Mouse (Mus musculus): Measurements from ENCODE around the gene Spen. TPM values are rescaled to one million over a fixed set of nuclear protein-coding genes. Genes with fewer than 3 reads are reported as not detected.

The Spen gene
- polyA plus RNA-seq, 1 experiment, result 11.7 TPM

DNA sequence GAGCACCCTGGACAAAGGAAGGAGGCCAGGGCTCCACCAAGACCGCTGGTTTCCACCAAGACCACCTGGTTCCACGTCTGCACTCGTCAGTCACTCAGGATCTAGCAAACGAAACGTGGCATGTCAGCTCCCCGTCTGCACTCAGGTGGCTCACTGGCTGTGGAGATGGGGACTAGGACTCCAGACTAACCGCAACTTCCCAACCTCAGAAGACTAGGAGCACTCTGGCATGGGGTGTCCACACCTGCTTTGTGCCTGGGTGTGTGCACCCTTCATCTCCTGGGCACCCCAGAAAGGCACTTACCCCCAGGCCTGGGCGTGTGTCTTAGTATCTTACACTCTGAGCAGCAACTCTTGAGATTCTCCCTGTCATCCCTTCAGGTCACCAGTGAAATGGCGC, 78.6 kb downstream of the Spen start:
- Histone ChIP-seq H3K79me2 (ENCODE audit: control insufficient read depth, insufficient read depth) (peaks cover 26% of the 10 kb centered on the region), H3K36me3 (ENCODE audit: control insufficient read depth, insufficient read depth) (peaks cover 6% of the 10 kb centered on the region), H3K4me3 (no peak overlapping the region), H3ac (ENCODE audit: control insufficient read depth, insufficient read length) (no peak overlapping the region), H3K27me3 (ENCODE audit: control insufficient read depth, insufficient read depth, insufficient read length) (no peaks in the 10 kb centered on the region), H3K4me2 (ENCODE audit: low read depth) (no peak overlapping the region)
- no peak for TF ChIP-seq TCF12 (IDR thresholded peaks at IDR 0.05; ENCODE audit: insufficient read depth, poor library complexity, severe bottlenecking)
- no peak for TF ChIP-seq REST (IDR thresholded peaks at IDR 0.05; ENCODE audit: insufficient read depth, insufficient read length)
- no peak for TF ChIP-seq MAX (IDR thresholded peaks at IDR 0.05; ENCODE audit: low read depth)
- TF ChIP-seq USF1 (IDR thresholded peaks at IDR 0.05; ENCODE audit: low read depth), result no peak
- no peak for TF ChIP-seq MYOD1 (IDR thresholded peaks at IDR 0.05; ENCODE audit: control insufficient read depth in 1 of 3, insufficient read length in 2 of 3, low read depth in 2 of 3)
- TF ChIP-seq POLR2A (IDR thresholded peaks at IDR 0.05; ENCODE audit: insufficient read length, low read depth), result no peak
- no peak for TF ChIP-seq E2F4 (IDR thresholded peaks at IDR 0.05; ENCODE audit: insufficient read depth)
- TF ChIP-seq TCF3 (IDR thresholded peaks at IDR 0.05; ENCODE audit: insufficient read length, low read depth), result no peak

DNA sequence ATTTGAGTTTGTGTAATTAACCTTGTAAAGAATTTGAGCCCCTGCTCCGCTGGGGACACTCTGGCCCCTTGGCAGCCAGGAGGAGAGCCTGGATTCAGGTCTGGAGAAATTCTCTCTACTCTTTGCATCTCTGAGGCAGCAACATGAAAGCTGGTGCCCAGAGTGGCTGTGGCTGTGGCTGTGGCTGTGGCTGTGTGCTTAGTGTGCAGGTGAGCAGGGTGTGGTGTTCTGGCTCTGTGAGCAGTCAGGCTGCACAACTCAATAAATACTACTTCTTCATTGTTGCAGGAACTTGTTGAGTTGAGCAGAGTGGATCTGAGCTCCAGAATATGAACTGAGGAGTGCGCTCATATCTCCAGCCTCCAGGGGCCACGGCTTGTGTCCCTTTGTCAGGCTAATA, 79.5 kb downstream of the Spen start:
- H3K36me3 ChIP-seq (ENCODE audit: control insufficient read depth, insufficient read depth), result peaks cover 6% of the 10 kb centered on the region
- H3K79me2 ChIP-seq (ENCODE audit: control insufficient read depth, insufficient read depth), result peaks cover 29% of the 10 kb centered on the region
- H3ac ChIP-seq (ENCODE audit: control insufficient read depth, insufficient read length), result no peak overlapping the region
- no peak overlapping the region for H3K4me2 ChIP-seq (ENCODE audit: low read depth)
- no peaks in the 10 kb centered on the region for H3K27me3 ChIP-seq (ENCODE audit: control insufficient read depth, insufficient read depth, insufficient read length)
- TF ChIP-seq CEBPB (IDR thresholded peaks at IDR 0.05; ENCODE audit: insufficient read depth, poor library complexity, severe bottlenecking), result no peak
- no peak for TF ChIP-seq USF1 (IDR thresholded peaks at IDR 0.05; ENCODE audit: low read depth)
- TF ChIP-seq TCF3 (IDR thresholded peaks at IDR 0.05; ENCODE audit: insufficient read length, low read depth), result no peak
- no peak for TF ChIP-seq POLR2AphosphoS2 (IDR thresholded peaks at IDR 0.05; ENCODE audit: insufficient read length, low read depth)
- no peak for TF ChIP-seq SRF (IDR thresholded peaks at IDR 0.05; ENCODE audit: control insufficient read depth, insufficient read length, low read depth)
- no peak for TF ChIP-seq TCF12 (IDR thresholded peaks at IDR 0.05; ENCODE audit: insufficient read depth, poor library complexity, severe bottlenecking)
- TF ChIP-seq POLR2A (IDR thresholded peaks at IDR 0.05; ENCODE audit: insufficient read length, low read depth), result no peak
- TF ChIP-seq MYOG (IDR thresholded peaks at IDR 0.05; ENCODE audit: control insufficient read depth in 1 of 3, insufficient read depth in 1 of 3, insufficient read length in 2 of 3, low read depth in 2 of 3), result no peak
- no peak for TF ChIP-seq E2F4 (IDR thresholded peaks at IDR 0.05; ENCODE audit: insufficient read depth)
- TF ChIP-seq REST (IDR thresholded peaks at IDR 0.05; ENCODE audit: insufficient read depth, insufficient read length), result no peak
- TF ChIP-seq MAX (IDR thresholded peaks at IDR 0.05; ENCODE audit: low read depth), result no peak
- TF ChIP-seq MYOD1 (IDR thresholded peaks at IDR 0.05; ENCODE audit: control insufficient read depth in 1 of 3, insufficient read length in 2 of 3, low read depth in 2 of 3), result no peak
- H3K4me3 ChIP-seq, result no peak overlapping the region

DNA sequence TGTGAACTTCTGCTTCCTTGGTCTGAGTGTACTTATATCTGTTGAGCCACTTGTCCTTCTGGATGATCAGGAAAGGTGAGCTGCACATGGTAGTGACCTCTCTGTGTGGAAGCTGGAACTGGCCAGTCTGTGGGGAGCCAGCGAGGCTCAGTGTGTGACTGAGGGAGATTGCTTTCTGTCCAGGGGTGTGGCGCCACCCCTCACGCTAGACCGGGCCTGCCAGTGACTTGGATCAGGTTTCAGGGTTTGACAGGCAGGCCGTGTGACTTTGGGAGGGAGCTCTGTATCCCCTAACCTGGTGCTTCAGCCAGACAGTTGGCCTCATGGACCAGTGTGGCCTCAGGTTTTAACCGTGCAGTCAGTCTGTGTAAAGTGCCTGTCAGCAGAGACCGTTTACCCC, 80.2 kb downstream of the Spen start:
- Histone ChIP-seq H3K36me3 (ENCODE audit: control insufficient read depth, insufficient read depth) (peaks cover 6% of the 10 kb centered on the region), H3K4me2 (ENCODE audit: low read depth) (no peak overlapping the region), H3K27me3 (ENCODE audit: control insufficient read depth, insufficient read depth, insufficient read length) (no peaks in the 10 kb centered on the region), H3ac (ENCODE audit: control insufficient read depth, insufficient read length) (no peak overlapping the region), H3K4me3 (no peak overlapping the region), H3K79me2 (ENCODE audit: control insufficient read depth, insufficient read depth) (peaks cover 29% of the 10 kb centered on the region)
- TF ChIP-seq POLR2A (IDR thresholded peaks at IDR 0.05; ENCODE audit: insufficient read length, low read depth) (no peak), MAX (IDR thresholded peaks at IDR 0.05; ENCODE audit: low read depth) (no peak), MYOD1 (IDR thresholded peaks at IDR 0.05; ENCODE audit: control insufficient read depth in 1 of 3, insufficient read length in 2 of 3, low read depth in 2 of 3) (peak in 2 of 3 experiments; percentile 2 to 29), REST (IDR thresholded peaks at IDR 0.05; ENCODE audit: insufficient read depth, insufficient read length) (no peak)

- H3K27me3 ChIP-seq (ENCODE audit: control insufficient read depth, insufficient read depth, insufficient read length), result no peaks in the 10 kb centered on the region
- H3ac ChIP-seq (ENCODE audit: control insufficient read depth, insufficient read length), result no peak overlapping the region
- H3K4me2 ChIP-seq (ENCODE audit: low read depth), result no peak overlapping the region
- H3K4me3 ChIP-seq, result no peak overlapping the region
- peaks cover 44% of the 10 kb centered on the region for H3K79me2 ChIP-seq (ENCODE audit: control insufficient read depth, insufficient read depth)
- no peak for TF ChIP-seq TCF3 (IDR thresholded peaks at IDR 0.05; ENCODE audit: insufficient read length, low read depth)
- TF ChIP-seq SRF (IDR thresholded peaks at IDR 0.05; ENCODE audit: control insufficient read depth, insufficient read length, low read depth), result no peak
- no peak for TF ChIP-seq CEBPB (IDR thresholded peaks at IDR 0.05; ENCODE audit: insufficient read depth, poor library complexity, severe bottlenecking)
- peaks cover 8% of the 10 kb centered on the region for H3K36me3 ChIP-seq (ENCODE audit: control insufficient read depth, insufficient read depth)
Measured at GRCm38 (mm10) chr4:141456193-141456938, 82.0 kb downstream of the Spen start.

DNA sequence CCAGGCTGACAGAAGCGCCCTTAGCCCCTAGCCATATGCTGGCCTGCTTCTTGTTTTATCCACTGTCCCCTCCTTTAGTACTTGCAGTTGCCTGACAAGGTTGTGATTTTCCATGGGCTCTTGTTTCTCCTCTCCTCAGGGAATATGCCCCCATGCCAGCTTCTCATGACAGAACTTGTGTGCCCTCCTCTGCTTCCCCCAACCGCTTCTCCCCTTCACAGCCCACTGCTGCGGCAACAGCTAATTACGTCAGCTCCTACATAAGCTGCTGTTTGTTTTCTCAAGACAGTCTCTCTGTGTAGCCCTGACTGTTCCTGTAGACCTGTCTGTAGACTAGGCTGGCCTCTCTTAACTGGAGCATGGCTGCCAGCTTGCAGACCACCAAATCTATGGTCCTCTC, 82.9 kb downstream of the Spen start:
- H3K79me2 ChIP-seq (ENCODE audit: control insufficient read depth, insufficient read depth), result peaks cover 48% of the 10 kb centered on the region
- H3K4me3 ChIP-seq, result no peak overlapping the region
- H3K36me3 ChIP-seq (ENCODE audit: control insufficient read depth, insufficient read depth), result peaks cover 8% of the 10 kb centered on the region
- no peak overlapping the region for H3ac ChIP-seq (ENCODE audit: control insufficient read depth, insufficient read length)
- H3K27me3 ChIP-seq (ENCODE audit: control insufficient read depth, insufficient read depth, insufficient read length), result no peaks in the 10 kb centered on the region
- no peak for TF ChIP-seq POLR2A (IDR thresholded peaks at IDR 0.05; ENCODE audit: insufficient read length, low read depth)
- TF ChIP-seq MYOD1 (IDR thresholded peaks at IDR 0.05; ENCODE audit: control insufficient read depth in 1 of 3, insufficient read length in 2 of 3, low read depth in 2 of 3), result no peak
- no peak for TF ChIP-seq REST (IDR thresholded peaks at IDR 0.05; ENCODE audit: insufficient read depth, insufficient read length)
- no peak for TF ChIP-seq USF1 (IDR thresholded peaks at IDR 0.05; ENCODE audit: low read depth)
- no peak for TF ChIP-seq POLR2AphosphoS2 (IDR thresholded peaks at IDR 0.05; ENCODE audit: insufficient read length, low read depth)
- no peak for TF ChIP-seq E2F4 (IDR thresholded peaks at IDR 0.05; ENCODE audit: insufficient read depth)
- TF ChIP-seq TCF12 (IDR thresholded peaks at IDR 0.05; ENCODE audit: insufficient read depth, poor library complexity, severe bottlenecking), result no peak
- TF ChIP-seq TCF3 (IDR thresholded peaks at IDR 0.05; ENCODE audit: insufficient read length, low read depth), result no peak
- TF ChIP-seq MAX (IDR thresholded peaks at IDR 0.05; ENCODE audit: low read depth), result no peak
- TF ChIP-seq MYOG (IDR thresholded peaks at IDR 0.05; ENCODE audit: control insufficient read depth in 1 of 3, insufficient read depth in 1 of 3, insufficient read length in 2 of 3, low read depth in 2 of 3), result no peak
- TF ChIP-seq SRF (IDR thresholded peaks at IDR 0.05; ENCODE audit: control insufficient read depth, insufficient read length, low read depth), result no peak
- peak overlapping the region; percentile 61 for H3K4me2 ChIP-seq (ENCODE audit: low read depth)

Measured in myocyte (in vitro differentiated cells).